Mouse (Mus musculus): ENCODE results near the gene Arl13a. TPM values are rescaled to one million over a fixed set of nuclear protein-coding genes. Genes with fewer than 3 reads are reported as not detected.

Gene Arl13a
- total RNA-seq, 1 experiment from 2014 or later, result not detected

Other genes starting within 250 kb of the Arl13a start
- 10.3 and 15.4 TPM in 2 replicates for gene Sytl4, start 205.7 kb upstream of the Arl13a start, total RNA-seq (2021)
- 32.5 and 46.5 TPM in 2 replicates for gene Cstf2, start 128.3 kb upstream of the Arl13a start, total RNA-seq (2021)
- 1.7 and 2.1 TPM in 2 replicates for gene Xkrx, start 25.4 kb upstream of the Arl13a start, total RNA-seq (2021)
- 0.79 TPM in 1 of 2 replicates, not detected in the other for gene Nox1, start 34.5 kb downstream of the Arl13a start, total RNA-seq (2021)
- gene Trmt2b, start 89.5 kb downstream of the Arl13a start, total RNA-seq (2021), result 32.6 and 39.3 TPM in 2 replicates
- gene Tmem35a, start 107.7 kb downstream of the Arl13a start, total RNA-seq (2021), result 216 and 250 TPM in 2 replicates
- gene Cenpi, start 120.6 kb downstream of the Arl13a start, total RNA-seq (2021), result 3.1 and 5.5 TPM in 2 replicates
- gene Drp2, start 217.1 kb downstream of the Arl13a start, total RNA-seq (2021), result 0.19 and 0.49 TPM in 2 replicates